Mouse (Mus musculus) MEL (cell line): Measurements from ENCODE around the gene Gm10135.
A peak's percentile ranks its signal among the peaks of the same experiment; 100 is the strongest.

Source experiments
- CHD2 ChIP-seq: IDR thresholded peaks from 2 replicates; pipeline ENCODE4 v1.6.1; 2011; ENCODE audit warnings: low read length, improper control_type of control experiment
- CTCF ChIP-seq, 3 experiments: IDR thresholded peaks in 2 of 3; conservative IDR thresholded peaks in 1 of 3; 2 replicates each; pipeline ENCODE4 v1.5.1; 2011 to 2012; ENCODE audit warnings: low read length in 3 of 3, low read depth in 2 of 3, mild to moderate bottlenecking in 2 of 3, improper control_type of control experiment in 1 of 3, inconsistent platforms in 1 of 3, mixed read lengths in 1 of 3, moderate library complexity in 1 of 3; ENCODE audit not compliant: control insufficient read depth in 1 of 3, insufficient read depth in 1 of 3, poor library complexity in 1 of 3, severe bottlenecking in 1 of 3
- EP300 ChIP-seq, 2 experiments: IDR thresholded peaks; 2 replicates each; pipeline ENCODE4 v1.6.1; 2011; ENCODE audit warnings: improper control_type of control experiment in 2 of 2, low read length in 2 of 2, low read depth in 1 of 2, mild to moderate bottlenecking in 1 of 2
- MAZ ChIP-seq: IDR thresholded peaks from 2 replicates; pipeline ENCODE4 v1.6.1; 2012; ENCODE audit warnings: low read depth, mild to moderate bottlenecking, inconsistent platforms, low read length, improper control_type of control experiment
- MYC ChIP-seq: IDR thresholded peaks from 2 replicates; pipeline ENCODE4 v1.6.1; 2011; ENCODE audit warnings: low read depth, mild to moderate bottlenecking, low read length, improper control_type of control experiment, moderate library complexity
- NELFE ChIP-seq: IDR thresholded peaks from 2 replicates; pipeline ENCODE4 v1.6.1; 2011; ENCODE audit warnings: low read depth, low read length, improper control_type of control experiment
- POLR2A ChIP-seq, 2 experiments: IDR thresholded peaks; 2 replicates each; pipeline ENCODE4 v1.6.1; 2011 to 2012; ENCODE audit warnings: low read length in 2 of 2, mild to moderate bottlenecking in 2 of 2, control low read depth in 1 of 2, improper control_type of control experiment in 1 of 2, low read depth in 1 of 2, moderate library complexity in 1 of 2; ENCODE audit not compliant: control insufficient read depth in 1 of 2, insufficient read depth in 1 of 2, poor library complexity in 1 of 2
- POLR2AphosphoS5 ChIP-seq: IDR thresholded peaks from 2 replicates; pipeline ENCODE4 v1.6.1; 2012; ENCODE audit warnings: low read depth, borderline replicate concordance, mild to moderate bottlenecking, inconsistent platforms, low read length, moderate library complexity, mixed read lengths
- SIN3A ChIP-seq: IDR thresholded peaks from 2 replicates; pipeline ENCODE4 v1.6.1; 2012; ENCODE audit warnings: low read length, improper control_type of control experiment, inconsistent platforms
- USF2 ChIP-seq, 2 experiments: IDR thresholded peaks; 2 replicates each; pipeline ENCODE4 v1.6.1; 2011 to 2012; ENCODE audit warnings: improper control_type of control experiment in 2 of 2, low read length in 2 of 2, borderline replicate concordance in 1 of 2, inconsistent platforms in 1 of 2, low read depth in 1 of 2, mild to moderate bottlenecking in 1 of 2; ENCODE audit not compliant: insufficient read depth in 1 of 2

DNA sequence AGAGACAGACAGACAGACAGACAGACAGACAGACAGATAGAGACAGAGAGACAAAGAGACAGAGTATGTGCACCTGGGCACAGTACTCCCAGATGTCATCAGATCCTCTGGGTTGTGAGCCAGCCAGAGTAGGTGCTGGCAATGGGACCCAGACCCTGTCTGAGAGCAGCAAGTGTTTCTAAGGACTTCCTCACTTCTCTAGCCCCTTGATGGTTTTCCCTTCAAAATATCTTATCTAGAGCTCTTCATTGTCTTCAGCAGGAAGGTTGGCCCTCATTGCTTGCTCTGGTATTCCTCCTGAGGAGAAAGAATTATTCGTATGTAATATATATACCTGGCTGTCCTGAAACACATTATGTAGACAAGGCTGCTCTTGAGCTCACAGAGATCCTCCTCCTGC lies 18.0 kb upstream of the Gm10135 start:
- TF ChIP-seq POLR2A (IDR thresholded peaks at IDR 0.05; ENCODE audit: control insufficient read depth in 1 of 2, insufficient read depth in 1 of 2, low read depth in 1 of 2, low read length in 2 of 2, poor library complexity in 1 of 2) (no peak), EP300 (IDR thresholded peaks at IDR 0.05; ENCODE audit: low read depth in 1 of 2, low read length in 2 of 2) (peak in 1 of 2 experiments; percentile 59; a peak in 2 of 4 replicates), CTCF (IDR thresholded peaks at IDR 0.05 in 2 of 3, conservative IDR thresholded peaks at IDR 0.05 in 1 of 3; ENCODE audit: control insufficient read depth in 1 of 3, insufficient read depth in 1 of 3, low read depth in 2 of 3, low read length in 3 of 3, poor library complexity in 1 of 3, severe bottlenecking in 1 of 3) (no peak), USF2 (IDR thresholded peaks at IDR 0.05; ENCODE audit: borderline replicate concordance in 1 of 2, insufficient read depth in 1 of 2, low read depth in 1 of 2, low read length in 2 of 2) (no peak), SIN3A (no peak), CHD2 (no peak), NELFE (no peak), MYC (no peak), MAZ (no peak), POLR2AphosphoS5 (no peak)
